Mouse (Mus musculus) myocyte (in vitro differentiated cells): ENCODE data around the gene Atp5e. TPM values are rescaled to one million over a fixed set of nuclear protein-coding genes. Genes with fewer than 3 reads are reported as not detected.

Source experiments
- H3K27me3 ChIP-seq: one replicate; pipeline ENCODE4 v1.6.1; 2011; ENCODE audit not compliant: control insufficient read depth, insufficient read depth, insufficient read length
- H3K36me3 ChIP-seq: one replicate; pipeline ENCODE4 v1.6.1; 2011; ENCODE audit not compliant: control insufficient read depth, insufficient read depth
- H3K4me2 ChIP-seq: one replicate; pipeline ENCODE4 v1.6.1; 2011; ENCODE audit warnings: low read depth, control low read depth
- H3K4me3 ChIP-seq: one replicate; pipeline ENCODE4 v1.5.1; 2011; ENCODE audit warnings: mild to moderate bottlenecking, control low read depth, moderate library complexity
- H3K79me2 ChIP-seq: one replicate; pipeline ENCODE4 v1.6.1; 2011; ENCODE audit not compliant: control insufficient read depth, insufficient read depth
- H3ac ChIP-seq: one replicate; pipeline ENCODE4 v1.6.1; 2011; ENCODE audit not compliant: control insufficient read depth, insufficient read length
- CEBPB ChIP-seq: IDR thresholded peaks from 2 replicates; pipeline ENCODE4 v1.6.1; 2011; ENCODE audit warnings: mild to moderate bottlenecking, moderate library complexity; ENCODE audit not compliant: poor library complexity, insufficient read depth, severe bottlenecking
- E2F4 ChIP-seq: IDR thresholded peaks from one replicate; pipeline ENCODE4 v1.6.1; 2011; ENCODE audit warnings: mild to moderate bottlenecking, control low read depth, moderate library complexity; ENCODE audit not compliant: insufficient read depth
- MAX ChIP-seq: IDR thresholded peaks from one replicate; pipeline ENCODE4 v1.6.1; 2011; ENCODE audit warnings: low read depth, mild to moderate bottlenecking, control low read depth
- MYOD1 ChIP-seq, 3 experiments: IDR thresholded peaks; one replicate each; pipeline ENCODE4 v1.6.1; 2011; ENCODE audit warnings: control low read depth in 2 of 3, low read depth in 2 of 3, mild to moderate bottlenecking in 2 of 3, moderate library complexity in 1 of 3; ENCODE audit not compliant: insufficient read length in 2 of 3, control insufficient read depth in 1 of 3
- MYOG ChIP-seq, 3 experiments: IDR thresholded peaks; one replicate each; pipeline ENCODE4 v1.6.1; 2011; ENCODE audit warnings: control low read depth in 2 of 3, low read depth in 2 of 3, mild to moderate bottlenecking in 2 of 3; ENCODE audit not compliant: insufficient read length in 2 of 3, control insufficient read depth in 1 of 3, insufficient read depth in 1 of 3
- POLR2A ChIP-seq: IDR thresholded peaks from one replicate; pipeline ENCODE4 v1.6.1; 2011; ENCODE audit warnings: low read depth, mild to moderate bottlenecking, control low read depth, moderate library complexity; ENCODE audit not compliant: insufficient read length
- POLR2AphosphoS2 ChIP-seq: IDR thresholded peaks from one replicate; pipeline ENCODE4 v1.6.1; 2011; ENCODE audit warnings: low read depth, control low read depth; ENCODE audit not compliant: insufficient read length
- REST ChIP-seq: IDR thresholded peaks from one replicate; pipeline ENCODE4 v1.6.1; 2011; ENCODE audit warnings: mild to moderate bottlenecking, control low read depth, moderate library complexity; ENCODE audit not compliant: insufficient read depth, insufficient read length
- SRF ChIP-seq: IDR thresholded peaks from one replicate; pipeline ENCODE4 v1.6.1; 2011; ENCODE audit warnings: low read depth; ENCODE audit not compliant: control insufficient read depth, insufficient read length
- TCF12 ChIP-seq: IDR thresholded peaks from one replicate; pipeline ENCODE4 v1.6.1; 2011; ENCODE audit warnings: mild to moderate bottlenecking, control low read depth; ENCODE audit not compliant: poor library complexity, insufficient read depth, severe bottlenecking
- TCF3 ChIP-seq: IDR thresholded peaks from one replicate; pipeline ENCODE4 v1.6.1; 2011; ENCODE audit warnings: low read depth, control low read depth; ENCODE audit not compliant: insufficient read length
- USF1 ChIP-seq: IDR thresholded peaks from one replicate; pipeline ENCODE4 v1.6.1; 2011; ENCODE audit warnings: low read depth, mild to moderate bottlenecking, control low read depth, moderate library complexity
- polyA plus RNA-seq: library from polyadenylated mRNA; unstranded; fragments of >200 nt; fragmentation: generic; extraction: Trizol; gene quantifications from one replicate; pipeline ENCODE4 v1.2.1, GENCODE M21; 2012; ENCODE audit warnings: missing spikeins

Gene Atp5e
- polyA plus RNA-seq, 1 experiment: 1,160 TPM

GRCm38 (mm10) chr2:174450353-174450752 is 13.6 kb downstream of the Atp5e start, which contains the start of gene Tubb1:
Tubb1 (plus strand) TSS chr2:174450695.
- TF ChIP-seq E2F4: no peak
- no peak for TF ChIP-seq MYOD1 (IDR thresholded peaks at IDR 0.05; ENCODE audit: control insufficient read depth in 1 of 3, insufficient read length in 2 of 3, low read depth in 2 of 3)
- TF ChIP-seq POLR2A: no peak
- no peak for TF ChIP-seq TCF3
- no peak for TF ChIP-seq MAX
- TF ChIP-seq REST: no peak
- no peak for TF ChIP-seq USF1
- no peak for TF ChIP-seq POLR2AphosphoS2
- TF ChIP-seq CEBPB: no peak
- TF ChIP-seq MYOG (IDR thresholded peaks at IDR 0.05; ENCODE audit: control insufficient read depth in 1 of 3, insufficient read depth in 1 of 3, insufficient read length in 2 of 3, low read depth in 2 of 3): no peak
- no peak for TF ChIP-seq SRF
- no peak for TF ChIP-seq TCF12
- Histone ChIP-seq H3K36me3 (no peaks in the 10 kb centered on the region), H3K4me2 (no peak within 1 kb of the TSS), H3ac (no peak within 1 kb of the TSS), H3K79me2 (no peaks in the 10 kb centered on the region), H3K4me3 (no peak within 1 kb of the TSS), H3K27me3 (no peaks in the 10 kb centered on the region)

- Histone ChIP-seq H3K36me3 (no peaks in the 10 kb centered on the region), H3K27me3 (no peaks in the 10 kb centered on the region), H3K79me2 (no peaks in the 10 kb centered on the region), H3K4me2 (no peak overlapping the region), H3ac (no peak overlapping the region), H3K4me3 (no peak overlapping the region)
- TF ChIP-seq MAX (no peak), USF1 (no peak), SRF (no peak), E2F4 (no peak), CEBPB (no peak), MYOG (IDR thresholded peaks at IDR 0.05; ENCODE audit: control insufficient read depth in 1 of 3, insufficient read depth in 1 of 3, insufficient read length in 2 of 3, low read depth in 2 of 3) (no peak), TCF12 (no peak), POLR2A (no peak), MYOD1 (IDR thresholded peaks at IDR 0.05; ENCODE audit: control insufficient read depth in 1 of 3, insufficient read length in 2 of 3, low read depth in 2 of 3) (no peak), TCF3 (no peak), REST (no peak), POLR2AphosphoS2 (no peak)
These were observed 15.5 kb downstream of the Atp5e start for GRCm38 (mm10) chr2:174448405-174448804.

GRCm38 (mm10) chr2:174446905-174447304 is 17.0 kb downstream of the Atp5e start:
- no peak overlapping the region for H3ac ChIP-seq
- H3K79me2 ChIP-seq: no peaks in the 10 kb centered on the region
- H3K4me3 ChIP-seq: no peak overlapping the region
- no peaks in the 10 kb centered on the region for H3K36me3 ChIP-seq
- H3K27me3 ChIP-seq: no peaks in the 10 kb centered on the region
- TF ChIP-seq TCF12: no peak
- no peak for TF ChIP-seq MYOD1 (IDR thresholded peaks at IDR 0.05; ENCODE audit: control insufficient read depth in 1 of 3, insufficient read length in 2 of 3, low read depth in 2 of 3)
- no peak for TF ChIP-seq MAX
- TF ChIP-seq REST: no peak
- TF ChIP-seq MYOG (IDR thresholded peaks at IDR 0.05; ENCODE audit: control insufficient read depth in 1 of 3, insufficient read depth in 1 of 3, insufficient read length in 2 of 3, low read depth in 2 of 3): no peak
- TF ChIP-seq USF1: no peak
- TF ChIP-seq SRF: no peak
- no peak for TF ChIP-seq POLR2AphosphoS2
- TF ChIP-seq E2F4: no peak
- no peak for TF ChIP-seq POLR2A
- TF ChIP-seq CEBPB: no peak
- TF ChIP-seq TCF3: no peak
- H3K4me2 ChIP-seq: no peak overlapping the region

- H3K4me2 ChIP-seq: no peak overlapping the region
- TF ChIP-seq USF1 (no peak), TCF12 (no peak), POLR2A (no peak), REST (no peak), E2F4 (no peak), MAX (no peak), MYOG (IDR thresholded peaks at IDR 0.05; ENCODE audit: control insufficient read depth in 1 of 3, insufficient read depth in 1 of 3, insufficient read length in 2 of 3, low read depth in 2 of 3) (no peak), TCF3 (no peak), SRF (no peak), POLR2AphosphoS2 (no peak), CEBPB (no peak), MYOD1 (IDR thresholded peaks at IDR 0.05; ENCODE audit: control insufficient read depth in 1 of 3, insufficient read length in 2 of 3, low read depth in 2 of 3) (no peak)
- no peak overlapping the region for H3K4me3 ChIP-seq
- H3ac ChIP-seq: no peak overlapping the region
- H3K79me2 ChIP-seq: no peaks in the 10 kb centered on the region
- no peaks in the 10 kb centered on the region for H3K36me3 ChIP-seq
- H3K27me3 ChIP-seq: no peaks in the 10 kb centered on the region
These were observed 17.4 kb downstream of the Atp5e start for GRCm38 (mm10) chr2:174446492-174446891.

- H3K4me2 ChIP-seq: no peak overlapping the region
- TF ChIP-seq MYOD1 (IDR thresholded peaks at IDR 0.05; ENCODE audit: control insufficient read depth in 1 of 3, insufficient read length in 2 of 3, low read depth in 2 of 3): peak in 2 of 3 experiments; percentile 17 to 33
- no peak for TF ChIP-seq USF1
- no peak overlapping the region for H3K4me3 ChIP-seq
These were observed 18.9 kb downstream of the Atp5e start for GRCm38 (mm10) chr2:174445018-174445417.

More at GRCm38 (mm10) chr2:174445018-174445417, 18.9 kb downstream of the Atp5e start:
- Histone ChIP-seq H3K27me3 (no peaks in the 10 kb centered on the region), H3K79me2 (no peaks in the 10 kb centered on the region), H3ac (no peak overlapping the region), H3K36me3 (no peaks in the 10 kb centered on the region)
